Mouse (Mus musculus): Measurements from ENCODE around the gene Srpk2.

DNA sequence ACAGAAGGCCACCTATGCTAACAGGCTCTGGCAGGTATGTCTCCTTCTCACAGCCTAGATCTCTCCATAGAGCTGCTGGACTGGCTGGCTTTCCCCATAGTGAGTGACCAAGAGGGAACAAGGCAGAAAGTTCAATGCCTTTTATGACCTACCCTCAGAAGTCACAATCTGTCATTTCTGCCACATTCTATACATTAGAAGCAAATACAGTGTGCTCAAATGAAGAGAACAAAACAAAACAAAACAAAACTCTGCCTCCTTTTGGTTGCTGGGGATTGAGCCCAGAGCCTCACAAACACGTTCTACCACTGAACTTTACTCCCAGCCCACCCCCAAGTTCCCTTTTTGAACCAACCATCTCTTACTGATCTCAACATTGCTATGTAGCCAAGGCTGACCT lies at the start of gene Srpk2:
- no peak for TF ChIP-seq POLR2A (IDR thresholded peaks at IDR 0.05; ENCODE audit: insufficient read depth, low read length)
- no peak for TF ChIP-seq CTCF (IDR thresholded peaks at IDR 0.05; ENCODE audit: low read depth, low read length)
- TF ChIP-seq EP300 (IDR thresholded peaks at IDR 0.05; ENCODE audit: insufficient read depth, low read depth, low read length): no peak

All from ES-Bruce4 (cell line).